Mouse (Mus musculus) CD4-positive, CD25-positive, alpha-beta regulatory T cell, adult 4 months (primary cell): ENCODE measurements around the gene Syngap1. TPM values are rescaled to one million over a fixed set of nuclear protein-coding genes. Genes with fewer than 3 reads are reported as not detected.

Experiments used
- ATAC-seq: one replicate; pipeline ENCODE4 v1.8.0; 2017
- polyA plus RNA-seq, 2 experiments: library from polyadenylated mRNA; unstranded; fragments of 100-300 nt; shearing (Covaris generic); gene quantifications; one replicate each; pipeline ENCODE4 v1.2.1; 2017

Syngap1 gene
- polyA plus RNA-seq, 2 experiments from 2014 or later = not detected

GRCm38 (mm10) chr17:26936921-26937695, 3.9 kb upstream of the Syngap1 start:
- ATAC-seq = no peak

- no peak for ATAC-seq
These were observed 3.0 kb upstream of the Syngap1 start for GRCm38 (mm10) chr17:26937883-26938695.

- ATAC-seq = peak; percentile 6
These were observed 2.3 kb upstream of the Syngap1 start for GRCm38 (mm10) chr17:26938731-26939130.

- peak; percentile 90 for ATAC-seq
These were observed 1.7 kb upstream of the Syngap1 start, which contains the start of gene Cuta for GRCm38 (mm10) chr17:26939178-26939972. TSS of gene Cuta (minus strand) at chr17:26939569.

- ATAC-seq = no peak
These were observed 1.1 kb upstream of the Syngap1 start for GRCm38 (mm10) chr17:26939973-26940300.

GRCm38 (mm10) chr17:26941841-26942570, 953 bp downstream of the Syngap1 start:
- no peak for ATAC-seq

GRCm38 (mm10) chr17:26945824-26946495, 4.9 kb downstream of the Syngap1 start:
- no peak for ATAC-seq

- no peak for ATAC-seq
These were observed 5.5 kb downstream of the Syngap1 start for GRCm38 (mm10) chr17:26946567-26946966.

GRCm38 (mm10) chr17:26947231-26948100, 6.4 kb downstream of the Syngap1 start:
- no peak for ATAC-seq

- peak; percentile 37 for ATAC-seq
These were observed 7.4 kb downstream of the Syngap1 start for GRCm38 (mm10) chr17:26948316-26949050.

- peak; percentile 55 for ATAC-seq
These were observed 8.1 kb downstream of the Syngap1 start for GRCm38 (mm10) chr17:26949051-26949577.

GRCm38 (mm10) chr17:26949866-26950265, 8.8 kb downstream of the Syngap1 start:
- no peak for ATAC-seq

- ATAC-seq = no peak
These were observed 9.7 kb downstream of the Syngap1 start for GRCm38 (mm10) chr17:26950560-26951288.

GRCm38 (mm10) chr17:26951406-26951805, 10.4 kb downstream of the Syngap1 start:
- peak; percentile 58 for ATAC-seq

- ATAC-seq = no peak
These were observed 11.2 kb downstream of the Syngap1 start for GRCm38 (mm10) chr17:26951952-26952877.

- no peak for ATAC-seq
These were observed 12.1 kb downstream of the Syngap1 start for GRCm38 (mm10) chr17:26953201-26953600.

- ATAC-seq = no peak
These were observed 12.7 kb downstream of the Syngap1 start for GRCm38 (mm10) chr17:26953726-26954125.

- no peak for ATAC-seq
These were observed 15.3 kb downstream of the Syngap1 start for GRCm38 (mm10) chr17:26956309-26956708.
